Mouse (Mus musculus): ENCODE measurements around the gene Tnnt2.
A peak's percentile ranks its signal among the peaks of the same experiment; 100 is the strongest.

The Tnnt2 gene

GRCm38 (mm10) chr1:135855344-135855687, 19.2 kb downstream of the Tnnt2 start:
- DNase-seq (ENCODE audit: low spot score in 2 of 2): no peak

- no peak for DNase-seq (ENCODE audit: low spot score in 2 of 2)
These were observed 19.9 kb downstream of the Tnnt2 start for GRCm38 (mm10) chr1:135856070-135856469.

- DNase-seq (ENCODE audit: low spot score in 2 of 2): no peak
These were observed 21.1 kb downstream of the Tnnt2 start for GRCm38 (mm10) chr1:135857137-135857775.

- DNase-seq (ENCODE audit: low spot score in 2 of 2): no peak
These were observed 22.4 kb downstream of the Tnnt2 start for GRCm38 (mm10) chr1:135858533-135858932.

- no peak for DNase-seq (ENCODE audit: low spot score in 2 of 2)
These were observed 24.9 kb downstream of the Tnnt2 start for GRCm38 (mm10) chr1:135861091-135861490.

GRCm38 (mm10) chr1:135861980-135862552, 25.9 kb downstream of the Tnnt2 start:
- DNase-seq (ENCODE audit: low spot score in 2 of 2): no peak

- DNase-seq (ENCODE audit: low spot score in 2 of 2): no peak
These were observed 26.4 kb downstream of the Tnnt2 start for GRCm38 (mm10) chr1:135862561-135862960.

GRCm38 (mm10) chr1:135863786-135864335, 27.7 kb downstream of the Tnnt2 start:
- no peak for DNase-seq (ENCODE audit: low spot score in 2 of 2)

- DNase-seq (ENCODE audit: low spot score in 2 of 2): no peak
These were observed 28.7 kb downstream of the Tnnt2 start for GRCm38 (mm10) chr1:135864830-135865229.

- DNase-seq (ENCODE audit: low spot score in 2 of 2): peak; percentile 86 to 91
These were observed 29.5 kb downstream of the Tnnt2 start for GRCm38 (mm10) chr1:135865518-135866194.

GRCm38 (mm10) chr1:135868570-135868969, 32.4 kb downstream of the Tnnt2 start:
- DNase-seq (ENCODE audit: low spot score in 2 of 2): no peak

GRCm38 (mm10) chr1:135872991-135873390, 36.8 kb downstream of the Tnnt2 start:
- peak; percentile 36 to 42 for DNase-seq (ENCODE audit: low spot score in 2 of 2)

- DNase-seq (ENCODE audit: low spot score in 2 of 2): no peak
These were observed 41.1 kb downstream of the Tnnt2 start for GRCm38 (mm10) chr1:135877248-135877647.

GRCm38 (mm10) chr1:135882385-135883109, 46.4 kb downstream of the Tnnt2 start:
- peak; percentile 45 to 79 for DNase-seq (ENCODE audit: low spot score in 2 of 2)

- DNase-seq (ENCODE audit: low spot score in 2 of 2): no peak
These were observed 53.5 kb downstream of the Tnnt2 start for GRCm38 (mm10) chr1:135889461-135890185.

GRCm38 (mm10) chr1:135891424-135892216, 55.5 kb downstream of the Tnnt2 start:
- peak in 1 of 2 experiments; percentile 28 for DNase-seq (ENCODE audit: low spot score in 2 of 2)

GRCm38 (mm10) chr1:135892233-135892632, 56.1 kb downstream of the Tnnt2 start:
- DNase-seq (ENCODE audit: low spot score in 2 of 2): peak in 1 of 2 experiments; percentile 45

- no peak for DNase-seq (ENCODE audit: low spot score in 2 of 2)
These were observed 56.6 kb downstream of the Tnnt2 start for GRCm38 (mm10) chr1:135892764-135893163.

- DNase-seq (ENCODE audit: low spot score in 2 of 2): no peak
These were observed 57.2 kb downstream of the Tnnt2 start for GRCm38 (mm10) chr1:135893377-135893776.

- DNase-seq (ENCODE audit: low spot score in 2 of 2): no peak
These were observed 59.2 kb downstream of the Tnnt2 start for GRCm38 (mm10) chr1:135895367-135895766.

- DNase-seq (ENCODE audit: low spot score in 2 of 2): no peak
These were observed 63.1 kb downstream of the Tnnt2 start for GRCm38 (mm10) chr1:135899295-135899694.
